Mouse (Mus musculus) kidney, postnatal 14 days (tissue): ENCODE measurements at regions not wholly inside any gene's neighbourhood (a gene's known extent, or its start where the extent isn't known, plus 50 kb on each side); places are given as distances from the start of the nearest gene placed in this dataset.

Experiments used
- DNase-seq: peaks from one replicate; pipeline ENCODE4 v3.0.0; 2022; ENCODE audit warnings: mixed read lengths

- no peak for DNase-seq
Observed at GRCm38 (mm10) chr1:23629366-23629765, 132.2 kb upstream of the B3gat2 start.

GRCm38 (mm10) chr1:23645093-23645492, 116.5 kb upstream of the B3gat2 start:
- no peak for DNase-seq

- DNase-seq: no peak
Observed at GRCm38 (mm10) chr1:23648875-23649506, 112.6 kb upstream of the B3gat2 start.

- no peak for DNase-seq
Observed at GRCm38 (mm10) chr1:23649886-23650285, 111.7 kb upstream of the B3gat2 start.

GRCm38 (mm10) chr1:23653628-23654027, 107.9 kb upstream of the B3gat2 start:
- DNase-seq: no peak

GRCm38 (mm10) chr1:23655768-23656167, 105.8 kb upstream of the B3gat2 start:
- DNase-seq: no peak

GRCm38 (mm10) chr1:23656302-23656701, 105.3 kb upstream of the B3gat2 start:
- peak; percentile 4 for DNase-seq

- DNase-seq: peak; percentile 6
Observed at GRCm38 (mm10) chr1:23656718-23657117, 104.8 kb upstream of the B3gat2 start.

- DNase-seq: no peak
Observed at GRCm38 (mm10) chr1:23670514-23670913, 91.0 kb upstream of the B3gat2 start.

GRCm38 (mm10) chr1:23674357-23674756, 87.2 kb upstream of the B3gat2 start:
- no peak for DNase-seq

GRCm38 (mm10) chr1:23676301-23676700, 85.3 kb upstream of the B3gat2 start:
- DNase-seq: no peak

- DNase-seq: no peak
Observed at GRCm38 (mm10) chr1:23689398-23689797, 72.2 kb upstream of the B3gat2 start.

GRCm38 (mm10) chr1:23705489-23705888, 56.1 kb upstream of the B3gat2 start:
- peak; percentile 64 for DNase-seq

- no peak for DNase-seq
Observed at GRCm38 (mm10) chr1:23706450-23706849, 55.1 kb upstream of the B3gat2 start.
